Mouse (Mus musculus) thymus, postnatal 25 days (tissue): ENCODE results near the gene Tor1a.

Experiments
- DNase-seq: peaks from one replicate; pipeline ENCODE4 v3.0.0; 2022

The Tor1a gene

DNA sequence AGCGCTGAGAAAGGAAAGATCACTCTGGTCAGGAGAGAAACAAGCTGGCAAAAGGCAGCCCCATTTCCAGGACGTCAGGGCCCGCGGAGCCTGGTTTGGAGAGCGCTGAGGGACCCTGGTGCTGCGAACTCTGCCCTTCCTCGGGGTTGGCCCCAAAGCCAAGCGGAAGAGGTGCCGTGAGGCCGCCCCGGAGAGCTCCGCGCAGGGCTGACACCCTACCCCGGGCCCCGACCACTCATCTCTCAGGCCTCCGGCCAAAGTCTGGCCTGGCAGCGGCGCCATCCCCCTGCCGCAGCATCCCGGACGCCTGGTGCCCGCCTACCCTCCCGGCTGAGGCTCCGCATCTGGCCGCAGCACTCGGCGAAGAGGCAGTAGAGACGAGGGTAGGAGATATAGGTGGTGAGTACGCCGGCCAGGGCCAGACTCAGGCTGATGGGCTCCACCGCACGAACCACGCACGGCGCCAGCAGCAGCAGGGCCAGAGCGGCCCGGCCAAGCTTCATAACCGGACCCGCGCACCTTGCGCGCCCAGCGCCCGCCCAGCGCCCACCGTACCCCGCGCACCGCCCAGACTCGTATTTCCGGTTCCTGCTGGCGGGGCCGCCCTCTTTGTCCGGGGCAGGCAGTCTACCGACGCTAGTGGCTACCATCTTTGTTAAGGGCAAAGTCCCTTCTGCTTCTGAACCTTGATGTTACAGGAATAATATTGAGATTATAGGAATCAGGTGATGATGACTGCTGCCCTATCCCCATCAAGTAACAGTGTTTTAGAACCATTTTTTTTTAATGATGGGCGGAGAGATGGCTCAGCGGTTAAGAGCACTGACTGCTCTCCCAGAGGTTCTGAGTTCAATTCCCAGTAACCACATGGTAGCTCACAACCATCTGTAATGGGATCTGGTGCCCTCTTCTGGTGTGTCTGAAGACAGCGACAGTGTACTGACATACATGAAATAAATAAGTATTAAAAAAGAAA, at the start of gene Tor1a:
Gene Tor1a (minus strand): TSS at position 582 of the 976 bp plus-strand sequence.
- peak; percentile 87 for DNase-seq

DNA sequence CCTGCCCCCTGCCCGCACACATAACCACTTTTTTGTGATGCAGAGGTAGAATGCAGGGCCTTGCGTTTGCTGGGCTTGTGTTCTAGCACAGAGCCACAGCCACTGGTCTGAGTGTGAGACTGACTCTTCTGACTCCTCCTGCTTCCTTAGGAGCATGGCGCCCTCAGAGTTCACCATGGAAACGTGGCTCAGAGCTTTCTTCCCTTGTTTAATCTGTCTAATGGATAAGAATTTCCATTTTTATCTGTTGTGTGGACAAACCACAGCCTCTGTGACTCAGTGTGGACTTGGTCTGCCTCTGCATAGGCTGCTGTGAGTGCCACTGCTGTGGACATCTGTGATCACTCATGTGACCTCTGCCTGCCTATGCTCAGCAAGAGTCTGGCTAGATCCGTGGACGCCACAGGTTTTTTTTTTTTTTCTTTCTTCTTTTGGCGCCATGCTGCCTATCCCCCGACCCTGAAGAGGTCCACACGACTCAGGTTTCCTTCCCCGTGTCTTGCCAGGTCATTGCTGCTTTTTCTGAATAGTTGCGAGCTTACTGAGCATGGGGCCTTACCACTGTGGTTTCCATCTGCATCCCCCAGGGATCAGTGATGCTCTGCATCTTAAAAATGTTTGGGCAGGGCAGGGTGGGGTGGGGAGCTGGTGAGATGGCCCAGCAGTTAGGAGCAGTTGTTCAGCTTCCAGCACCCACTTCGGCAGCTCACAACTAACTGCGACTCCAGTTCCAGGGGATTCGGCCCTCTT, 45.8 kb upstream of the Tor1a start:
- DNase-seq: no peak

- no peak for DNase-seq
These were observed 39.5 kb upstream of the Tor1a start for GRCm38 (mm10) chr2:31007208-31007607.

DNA sequence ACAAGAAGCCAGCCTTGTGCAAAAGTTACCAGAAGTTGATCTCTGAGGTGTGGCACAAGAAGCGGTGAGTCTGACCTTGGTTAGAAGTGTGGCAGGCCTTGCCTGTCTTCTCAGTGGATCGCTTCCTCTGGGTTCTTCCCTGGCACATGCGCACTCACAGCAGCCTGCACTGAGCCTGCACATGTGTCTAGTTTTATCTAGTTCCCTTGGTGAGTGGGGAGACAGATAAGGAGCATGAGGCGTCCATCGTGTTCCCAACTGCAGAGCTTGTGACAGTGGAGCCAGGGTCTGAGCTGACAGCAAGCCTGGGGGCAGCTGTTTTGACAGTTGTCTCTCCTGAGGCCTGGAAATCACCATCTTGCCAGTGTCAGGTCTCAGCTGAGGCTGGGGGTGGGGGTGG, 38.7 kb upstream of the Tor1a start:
- DNase-seq: peak; percentile 25

DNA sequence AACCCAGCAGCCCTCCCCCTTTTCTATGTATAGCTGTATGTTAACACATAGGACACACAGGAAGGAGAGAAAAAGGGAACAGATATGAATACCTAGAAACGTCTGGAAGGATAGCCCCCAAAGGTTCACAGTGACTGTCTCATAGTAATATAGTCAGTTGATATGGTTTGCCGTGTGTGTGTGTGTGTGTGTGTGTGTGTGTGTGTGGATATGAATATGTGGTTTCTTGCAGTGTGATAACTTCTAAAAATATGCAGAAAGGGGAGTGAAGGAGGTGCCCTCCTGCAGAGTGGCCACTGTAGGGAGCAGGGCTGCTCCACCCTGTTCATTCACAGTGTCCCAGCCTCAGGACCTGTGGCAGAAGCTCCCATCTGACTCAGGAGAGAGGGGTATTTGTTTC, 37.7 kb upstream of the Tor1a start:
- DNase-seq: no peak

GRCm38 (mm10) chr2:31002857-31003256, 35.1 kb upstream of the Tor1a start:
- no peak for DNase-seq

GRCm38 (mm10) chr2:30998443-30999260, 30.9 kb upstream of the Tor1a start:
- no peak for DNase-seq

DNA sequence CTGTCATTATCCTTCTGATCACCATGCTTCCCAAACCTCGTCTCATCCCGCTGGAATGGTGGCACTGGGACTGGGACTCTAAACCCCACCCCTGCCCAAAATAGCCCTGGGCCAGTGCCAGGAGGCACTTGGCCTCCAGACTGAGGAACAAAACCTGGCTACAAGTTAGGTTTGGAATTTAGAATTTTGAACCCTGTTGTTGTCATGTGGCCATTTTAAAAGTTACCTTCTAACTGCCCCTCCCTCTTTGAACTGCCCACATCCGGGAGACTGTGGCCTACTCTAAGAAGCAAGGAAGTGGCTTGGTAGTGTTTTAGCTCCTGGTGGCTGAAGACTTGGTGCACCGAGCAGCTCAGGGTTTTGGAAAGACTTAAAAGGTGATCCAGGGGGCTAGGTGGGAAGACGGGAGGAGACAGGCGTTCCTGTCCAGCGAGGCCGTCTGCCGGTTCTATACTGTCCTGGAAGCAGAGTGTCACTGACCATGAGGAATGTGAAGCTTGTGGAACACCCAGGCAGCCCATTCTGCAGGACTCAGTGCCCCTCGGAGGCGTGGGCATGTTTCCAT, 27.8 kb upstream of the Tor1a start:
- no peak for DNase-seq

GRCm38 (mm10) chr2:30994853-30995252, 27.1 kb upstream of the Tor1a start:
- no peak for DNase-seq

GRCm38 (mm10) chr2:30990221-30990620, 22.5 kb upstream of the Tor1a start:
- DNase-seq: no peak

DNA sequence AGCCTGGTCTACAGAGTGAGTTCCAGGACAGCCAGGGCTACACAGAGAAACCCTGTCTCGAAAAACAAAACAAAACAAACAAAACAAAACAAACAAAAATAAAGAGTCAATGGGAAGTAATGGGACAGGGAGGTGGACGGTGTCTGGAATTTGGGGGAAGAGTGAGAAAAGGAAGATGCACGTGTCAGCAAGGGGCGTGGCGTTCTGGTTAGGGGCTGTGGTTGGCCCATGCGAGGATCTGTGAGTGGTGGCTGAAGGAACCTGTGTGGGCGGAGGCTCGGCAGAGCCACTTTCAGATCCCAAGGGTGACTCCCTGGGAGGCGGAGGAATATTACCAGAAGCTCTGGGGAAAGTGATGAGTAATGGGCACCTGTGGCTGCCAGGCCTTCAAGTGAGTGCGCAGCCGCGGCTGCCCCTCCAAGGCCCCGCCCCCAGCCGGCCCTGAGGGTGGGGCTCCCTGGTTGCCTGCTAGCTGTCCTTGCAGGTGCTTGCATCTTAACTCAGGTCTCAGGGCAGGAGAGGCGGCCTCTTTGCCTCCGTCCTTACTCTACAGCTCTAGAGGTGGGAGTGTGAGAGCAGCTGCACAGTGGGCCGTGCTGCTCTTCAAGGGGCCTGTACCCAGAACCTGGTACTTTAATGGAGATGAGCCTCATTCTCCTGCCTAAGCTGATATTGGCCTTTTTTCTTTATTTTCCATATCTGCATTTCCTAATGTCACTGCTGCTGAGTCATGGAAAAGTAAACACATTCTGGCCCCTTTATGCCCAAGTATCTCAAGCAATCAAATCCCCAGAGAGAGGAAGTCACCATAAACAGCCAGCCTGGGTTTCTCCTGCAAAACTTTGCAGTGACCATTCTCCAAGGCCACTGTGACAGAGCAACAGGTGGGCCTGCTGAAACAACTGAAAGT, 17.6 kb upstream of the Tor1a start:
- peak; percentile 51 for DNase-seq

- peak; percentile 11 for DNase-seq
These were observed 15.3 kb upstream of the Tor1a start for GRCm38 (mm10) chr2:30983024-30983423.

DNA sequence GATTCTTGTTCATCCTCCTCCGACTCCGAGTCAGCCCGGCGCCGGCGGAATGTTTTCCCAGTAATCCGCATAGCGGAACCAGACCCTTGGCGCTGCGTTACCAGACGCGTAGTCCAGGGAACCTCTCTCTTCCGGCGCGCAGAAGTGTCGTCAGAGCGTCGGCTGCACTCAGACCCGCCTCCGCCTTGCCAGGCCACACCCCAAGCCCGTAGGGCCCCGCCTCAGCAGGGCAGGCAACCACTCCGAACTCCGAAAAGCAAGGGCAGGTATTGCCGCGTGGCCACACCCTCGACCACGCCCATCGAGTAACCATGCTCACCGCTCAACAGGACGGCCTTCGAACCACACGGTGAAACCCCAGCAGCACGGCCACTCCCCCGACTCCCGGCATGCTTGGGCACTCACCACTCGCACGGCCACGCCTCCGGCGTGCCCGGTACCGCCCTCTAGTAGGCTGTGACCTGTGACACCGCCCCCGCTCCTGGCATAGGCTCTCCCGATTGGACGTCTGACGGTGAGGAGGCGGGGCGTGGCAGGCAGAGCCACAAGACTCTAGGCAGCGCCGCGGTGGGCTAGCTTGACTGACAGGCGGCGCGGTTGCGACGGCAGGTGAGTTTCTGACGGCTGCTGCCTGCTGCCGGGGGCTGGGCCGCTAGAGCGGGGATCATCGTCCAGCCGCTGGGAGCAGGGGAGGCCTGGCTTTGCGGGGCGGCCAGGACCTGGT, 14.2 kb upstream of the Tor1a start, which contains the start of the genes BC005624 and Usp20:
Gene BC005624 (minus strand): TSS at position 412 of the 724 bp plus-strand sequence.
Gene Usp20 (plus strand): TSS at position 490 of the 724 bp plus-strand sequence.
- DNase-seq: peak; percentile 99

DNA sequence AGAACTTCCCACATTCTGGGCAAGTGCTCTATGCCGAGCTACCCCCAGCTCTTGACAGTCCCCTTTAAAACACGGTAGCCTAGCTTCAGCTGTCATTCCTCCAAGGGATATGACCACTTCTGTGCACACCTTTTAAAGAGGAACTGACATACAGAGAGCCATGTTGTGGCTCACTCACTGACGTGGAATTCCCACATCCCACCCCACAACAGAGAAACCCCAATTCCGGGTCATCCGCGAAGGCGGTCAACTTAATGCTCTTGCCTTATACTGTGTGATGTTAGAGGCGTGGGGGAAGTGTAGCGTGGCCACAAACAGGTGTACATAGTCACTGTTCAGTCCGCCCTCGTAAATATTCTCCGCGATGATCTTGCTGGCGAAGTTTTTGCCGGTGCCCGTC, 907 bp downstream of the Tor1a start:
- DNase-seq: no peak

GRCm38 (mm10) chr2:30965627-30966026, 2.1 kb downstream of the Tor1a start:
- DNase-seq: no peak

DNA sequence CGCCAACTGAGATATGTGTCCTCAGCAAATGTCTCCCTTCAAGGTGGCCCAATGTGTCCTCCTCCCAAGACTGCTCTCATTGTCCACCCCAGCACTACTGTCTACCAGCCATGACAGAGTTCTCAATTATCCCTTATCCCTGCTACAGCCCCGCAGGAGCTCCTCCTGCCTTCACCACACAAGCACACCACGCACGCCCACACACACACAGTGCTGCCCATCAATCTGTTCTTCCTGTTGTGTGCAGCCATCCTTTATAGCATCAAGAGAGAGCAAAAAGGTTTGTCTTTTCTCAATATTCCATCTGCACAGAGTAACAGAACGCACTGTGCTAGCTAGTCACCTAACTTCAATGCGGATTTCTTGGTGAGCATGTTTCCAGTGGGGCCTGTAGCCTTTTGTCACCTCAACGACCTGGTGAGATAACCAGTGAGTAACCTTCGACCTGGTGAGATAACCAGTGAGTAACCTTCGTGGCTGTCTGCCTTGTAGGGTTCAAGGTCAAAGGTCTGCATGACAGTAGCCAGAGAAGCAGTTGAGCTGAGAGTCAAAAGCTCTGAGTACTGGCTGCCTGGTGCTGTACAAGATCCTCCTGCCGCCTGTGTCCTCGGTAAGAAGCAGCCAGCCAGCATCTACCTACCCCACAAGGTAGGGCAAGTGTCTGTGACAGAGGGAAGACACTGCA, 5.0 kb downstream of the Tor1a start:
- no peak for DNase-seq

GRCm38 (mm10) chr2:30959856-30960255, 7.9 kb downstream of the Tor1a start:
- DNase-seq: no peak

DNA sequence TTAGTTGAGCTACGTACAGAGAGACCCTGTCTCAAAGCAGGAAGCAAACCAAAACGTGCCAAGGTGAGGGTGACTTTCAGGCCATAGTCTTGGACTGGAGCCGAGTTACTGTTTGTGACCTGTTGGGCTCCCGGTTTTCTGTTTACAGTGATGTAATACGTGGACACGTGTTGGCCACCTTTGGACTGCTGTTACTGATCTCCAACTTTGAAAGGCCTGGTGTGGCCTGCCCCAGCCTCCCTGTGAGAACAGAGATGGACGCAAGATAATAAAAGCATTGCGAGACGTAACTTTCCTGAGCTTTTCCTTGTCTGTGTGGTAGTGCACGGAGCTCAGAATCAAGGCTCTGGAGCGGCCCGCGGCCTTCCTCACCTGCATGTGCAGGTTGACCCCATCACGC, 9.0 kb downstream of the Tor1a start:
- DNase-seq: no peak

GRCm38 (mm10) chr2:30957511-30957910, 10.2 kb downstream of the Tor1a start:
- no peak for DNase-seq

DNA sequence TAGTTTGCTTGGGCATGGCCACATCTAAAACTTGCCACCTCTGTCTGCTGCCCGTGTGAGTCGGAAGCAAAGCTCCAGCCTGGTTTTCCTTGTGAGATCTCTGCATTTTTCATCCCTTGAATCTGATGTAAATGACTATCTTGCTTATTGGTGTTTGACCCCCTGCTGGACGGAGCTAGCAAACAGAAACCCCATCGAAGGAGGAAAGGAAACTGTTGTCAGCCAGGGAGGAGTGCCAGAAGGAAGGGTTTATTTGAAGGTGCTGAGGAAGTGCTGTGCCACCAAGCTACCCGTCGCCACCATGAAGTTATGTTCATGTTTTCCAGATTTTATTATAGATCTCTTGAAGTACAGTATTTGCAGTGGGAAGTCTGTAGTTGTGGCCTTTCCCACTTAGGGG, 12.9 kb downstream of the Tor1a start:
- DNase-seq: no peak
